ENCODE assay signal across 10 mouse cellular contexts in genomic region chr7:29050797-29051196, GRCm38 (mm10).
DNase-seq lines count a peak whose midpoint lies in the region; ATAC-seq and TF ChIP-seq lines count a peak whose summit lies in the region.
"Had no signal": no experiment of that assay in that cellular context is flagged by ENCODE, and none has a peak within 500 bp of the region (broad histone marks: within the 10 kb centered on the region; RNA-seq: fewer than 3 reads in every experiment).

No protein-coding gene starts in this region.

- peak; percentile 71 for DNase-seq in embryonic facial prominence, embryonic 11.5 days (ENCODE audit: low spot score)
- no peak for DNase-seq in embryonic facial prominence, embryonic 10.5 days (ENCODE audit: low spot score)
- DNase-seq in liver, adult 2 months (ENCODE audit: extremely low read depth, low read depth, low spot score): peak; percentile 6
- peak; percentile 65 for DNase-seq in ES-CJ7 (ENCODE audit: low read depth, low spot score)
- DNase-seq in kidney, postnatal 36 days: peak; percentile 20 to 48
- no peak for DNase-seq in heart, adult 8-10 months (ENCODE audit: low spot score)

- TF ChIP-seq POLR2A in liver, adult 2 months (IDR thresholded peaks at IDR 0.05; ENCODE audit: extremely low read depth, insufficient read depth, low read length): no peak
- no peak for TF ChIP-seq POLR2A in small intestine, adult 2 months (IDR thresholded peaks at IDR 0.05; ENCODE audit: low read depth, low read length)

- no peaks in the 10 kb centered on the region for H3K4me1 ChIP-seq in embryonic facial prominence, embryonic 11.5 days (ENCODE audit: control insufficient read depth, insufficient read depth, low read length)
- H3K4me1 ChIP-seq in embryonic facial prominence, embryonic 10.5 days: peaks cover 18% of the 10 kb centered on the region
- no peaks in the 10 kb centered on the region for H3K4me1 ChIP-seq in liver, adult 2 months (ENCODE audit: control insufficient read depth, insufficient read depth, low read length)
- H3K4me1 ChIP-seq in liver, embryonic 12.5 days: 0 out of 2 replicates have a peak, but pooled peaks cover 9% of the 10 kb centered on the region
- H3K4me1 ChIP-seq in small intestine, adult 2 months (ENCODE audit: control insufficient read depth, insufficient read depth, insufficient read length, low read length): no peaks in the 10 kb centered on the region
- H3K4me1 ChIP-seq: stomach, embryonic 15.5 days had no signal

- no peaks in the 10 kb centered on the region for H3K9me3 ChIP-seq in embryonic facial prominence, embryonic 11.5 days (replicated peaks; ENCODE audit: control insufficient read depth, low read length)
- H3K9me3 ChIP-seq in embryonic facial prominence, embryonic 10.5 days: peaks cover 7% of the 10 kb centered on the region; the same call in 1 of the 2 replicates
- H3K9me3 ChIP-seq in liver, embryonic 12.5 days (replicated peaks): no peaks in the 10 kb centered on the region
- H3K9me3 ChIP-seq: lung, embryonic 15.5 days; stomach, embryonic 15.5 days had no signal

- no peak overlapping the region for H3K4me2 ChIP-seq in embryonic facial prominence, embryonic 11.5 days (ENCODE audit: low read depth, low read length)
- H3K4me2 ChIP-seq in liver, embryonic 12.5 days: no peak overlapping the region
- H3K4me2 ChIP-seq: lung, embryonic 15.5 days; stomach, embryonic 15.5 days had no signal

- TF ChIP-seq CTCF in liver, adult 2 months (IDR thresholded peaks at IDR 0.05; ENCODE audit: low read depth, low read length): peak; percentile 24; the same call in 1 of the 2 replicates
- peak; percentile 14; the same call in 1 of the 2 replicates for TF ChIP-seq CTCF in small intestine, adult 2 months (IDR thresholded peaks at IDR 0.05; ENCODE audit: extremely low read depth, insufficient read length, insufficient replicate concordance, low read depth, low read length)

- no peaks in the 10 kb centered on the region for H3K79me2 ChIP-seq in liver, adult 2 months (ENCODE audit: control insufficient read depth, insufficient read depth, low read length)

- peaks cover 21% of the 10 kb centered on the region for H3K27me3 ChIP-seq in embryonic facial prominence, embryonic 11.5 days (ENCODE audit: control insufficient read depth, insufficient read depth, low read length)
- H3K27me3 ChIP-seq in embryonic facial prominence, embryonic 10.5 days (replicated peaks; ENCODE audit: low read depth, poor library complexity, severe bottlenecking): peaks cover 51% of the 10 kb centered on the region
- no peaks in the 10 kb centered on the region for H3K27me3 ChIP-seq in liver, adult 2 months (ENCODE audit: control insufficient read depth, insufficient read depth, low read length)
- peaks cover 51% of the 10 kb centered on the region for H3K27me3 ChIP-seq in liver, embryonic 12.5 days (replicated peaks)
- peaks cover 13% of the 10 kb centered on the region for H3K27me3 ChIP-seq in small intestine, adult 2 months (ENCODE audit: control insufficient read depth, insufficient read depth, low read length)

- no peak overlapping the region for H3K27ac ChIP-seq in embryonic facial prominence, embryonic 11.5 days (replicated peaks; ENCODE audit: low read depth, low read length)
- no peak overlapping the region for H3K27ac ChIP-seq in embryonic facial prominence, embryonic 10.5 days (replicated peaks)
- H3K27ac ChIP-seq in liver, adult 2 months (replicated peaks; ENCODE audit: insufficient read depth, low read depth, low read length): no peak overlapping the region
- H3K27ac ChIP-seq in liver, embryonic 12.5 days: no peak overlapping the region
- no peak overlapping the region for H3K27ac ChIP-seq in small intestine, adult 2 months (ENCODE audit: insufficient read depth, low read depth, low read length)
- H3K27ac ChIP-seq: lung, embryonic 15.5 days; stomach, embryonic 15.5 days had no signal

- no peaks in the 10 kb centered on the region for H3K36me3 ChIP-seq in embryonic facial prominence, embryonic 11.5 days (replicated peaks; ENCODE audit: control insufficient read depth, insufficient read depth, low read depth, low read length)
- H3K36me3 ChIP-seq in embryonic facial prominence, embryonic 10.5 days (replicated peaks): no peaks in the 10 kb centered on the region
- H3K36me3 ChIP-seq in liver, adult 2 months (ENCODE audit: control insufficient read depth, insufficient read depth, low read length): no peaks in the 10 kb centered on the region
- H3K36me3 ChIP-seq in liver, embryonic 12.5 days: no peaks in the 10 kb centered on the region; the same call in 1 of the 2 replicates
- H3K36me3 ChIP-seq in small intestine, adult 2 months (ENCODE audit: control insufficient read depth, insufficient read depth, low read length): no peaks in the 10 kb centered on the region
- H3K36me3 ChIP-seq: lung, embryonic 15.5 days; stomach, embryonic 15.5 days had no signal

- no peak overlapping the region for H3K4me3 ChIP-seq in embryonic facial prominence, embryonic 11.5 days (ENCODE audit: low read depth, low read length)
- no peak overlapping the region for H3K4me3 ChIP-seq in embryonic facial prominence, embryonic 10.5 days
- H3K4me3 ChIP-seq in liver, adult 2 months (ENCODE audit: insufficient read depth, low read depth, low read length): no peak overlapping the region
- no peak overlapping the region for H3K4me3 ChIP-seq in liver, embryonic 12.5 days
- H3K4me3 ChIP-seq in small intestine, adult 2 months (ENCODE audit: low read depth, low read length): no peak overlapping the region
- H3K4me3 ChIP-seq: lung, embryonic 15.5 days; stomach, embryonic 15.5 days had no signal

- no peak overlapping the region for H3K9ac ChIP-seq in embryonic facial prominence, embryonic 11.5 days (replicated peaks; ENCODE audit: low read length)
- no peak overlapping the region for H3K9ac ChIP-seq in liver, adult 2 months (ENCODE audit: low read depth, low read length)
- H3K9ac ChIP-seq in liver, embryonic 12.5 days: no peak overlapping the region
- H3K9ac ChIP-seq: lung, embryonic 15.5 days; stomach, embryonic 15.5 days had no signal

- ATAC-seq in embryonic facial prominence, embryonic 11.5 days (replicated peaks; ENCODE audit: insufficient number of reproducible peaks, low FRiP score, low TSS enrichment, low read depth): no peak
- no peak for ATAC-seq in liver, embryonic 12.5 days

- 47% methylated on average over 2 of the region's 2 CpGs for WGBS in embryonic facial prominence, embryonic 11.5 days
- 42% methylated on average over 2 of the region's 2 CpGs for WGBS in embryonic facial prominence, embryonic 10.5 days
- WGBS in liver, adult 2 months: 57% methylated on average over 2 of the region's 2 CpGs
- 30% methylated on average over 2 of the region's 2 CpGs for WGBS in liver, embryonic 12.5 days (ENCODE audit: insufficient replicate concordance)
- WGBS in small intestine, adult 2 months: 53% methylated on average over 2 of the region's 2 CpGs

Comparison
In these comparisons a context has a peak if more than half of its experiments do, and no peak if none do; other contexts are left out.
1. DNase-seq: peak in embryonic facial prominence, embryonic 11.5 days (single experiment), liver, adult 2 months (single experiment), ES-CJ7 (single experiment) and kidney, postnatal 36 days (2 of 2); none in embryonic facial prominence, embryonic 10.5 days (single experiment) and heart, adult 8-10 months (single experiment).